Mouse (Mus musculus) heart, adult 2 months (tissue): ENCODE measurements around the gene Ssbp3. TPM values are rescaled to one million over a fixed set of nuclear protein-coding genes. Genes with fewer than 3 reads are reported as not detected.

Experiments used
- DNase-seq, 2 experiments: peaks; one replicate each; pipeline ENCODE4 v3.0.0; 2021
- H3K27ac ChIP-seq: fragments of 200-600 bp; 2 replicates; pipeline ENCODE4 v1.8.1; 2022
- H3K27me3 ChIP-seq: fragments of 200-500 bp; 2 replicates; pipeline ENCODE4 v1.6.1; 2012; ENCODE audit warnings: mild to moderate bottlenecking, low read length, inconsistent platforms, mixed read lengths; ENCODE audit not compliant: control insufficient read depth, insufficient read depth
- H3K36me3 ChIP-seq: fragments of 200-500 bp; 2 replicates; pipeline ENCODE4 v1.6.1; 2012; ENCODE audit warnings: low read length, inconsistent platforms; ENCODE audit not compliant: control insufficient read depth, insufficient read depth
- H3K4me1 ChIP-seq: fragments of 200-500 bp; 2 replicates; pipeline ENCODE4 v1.6.1; 2011; ENCODE audit warnings: low read length; ENCODE audit not compliant: control insufficient read depth, insufficient read depth
- H3K4me3 ChIP-seq: fragments of 200-600 bp; 2 replicates; pipeline ENCODE4 v1.8.1; 2022
- H3K79me2 ChIP-seq: fragments of 200-500 bp; replicated peaks from 2 replicates; pipeline ENCODE4 v1.6.1; 2012; ENCODE audit warnings: mild to moderate bottlenecking, inconsistent platforms, low read length, moderate library complexity, mixed read lengths; ENCODE audit not compliant: control insufficient read depth, insufficient read depth
- H3K9ac ChIP-seq: fragments of 200-500 bp; 2 replicates; pipeline ENCODE4 v1.6.1; 2012; ENCODE audit warnings: low read depth, mild to moderate bottlenecking, control low read depth, inconsistent platforms, low read length, mixed read lengths
- CTCF ChIP-seq: fragments of 200-600 bp; IDR thresholded peaks from 2 replicates; pipeline ENCODE4 v1.8.1; 2022; ENCODE audit warnings: antibody characterized with exemption, mild to moderate bottlenecking, moderate library complexity
- EP300 ChIP-seq: fragments of 200-500 bp; IDR thresholded peaks from 2 replicates; pipeline ENCODE4 v1.6.1; 2011; ENCODE audit warnings: low read depth, low read length, control low read depth; ENCODE audit not compliant: insufficient read depth
- POLR2A ChIP-seq: fragments of 200-500 bp; IDR thresholded peaks from 2 replicates; pipeline ENCODE4 v1.6.1; 2011; ENCODE audit warnings: mild to moderate bottlenecking, low read depth, low read length, control low read depth; ENCODE audit not compliant: insufficient read depth
- WGBS: fragments of 180-500 bp; shearing (Covaris S2); methylation state at CpG from one replicate; pipeline ENCODE4 v1.1.7; 2018; 5-methylcytosine and 5-hydroxymethylcytosine counted together
- intact Hi-C: fragments of 180-260 bp; cut with DNase I; formaldehyde crosslinking; loops from one replicate; pipeline ENCODE4 v1.15.1; 2025
- polyA plus RNA-seq: library from polyadenylated mRNA; depleted of rRNA; stranded (reverse); fragments of >200 nt; gene quantifications from 2 replicates; pipeline ENCODE4 v1.2.3, GENCODE M21; 2012
- total RNA-seq, 2 experiments: library from RNA; stranded (reverse); gene quantifications; 2 replicates each; pipeline ENCODE4 v1.2.3; 2021

The Ssbp3 gene
- total and polyA plus RNA-seq, 3 experiments = 26.1 to 39.0 (median 37.3) TPM

DNA sequence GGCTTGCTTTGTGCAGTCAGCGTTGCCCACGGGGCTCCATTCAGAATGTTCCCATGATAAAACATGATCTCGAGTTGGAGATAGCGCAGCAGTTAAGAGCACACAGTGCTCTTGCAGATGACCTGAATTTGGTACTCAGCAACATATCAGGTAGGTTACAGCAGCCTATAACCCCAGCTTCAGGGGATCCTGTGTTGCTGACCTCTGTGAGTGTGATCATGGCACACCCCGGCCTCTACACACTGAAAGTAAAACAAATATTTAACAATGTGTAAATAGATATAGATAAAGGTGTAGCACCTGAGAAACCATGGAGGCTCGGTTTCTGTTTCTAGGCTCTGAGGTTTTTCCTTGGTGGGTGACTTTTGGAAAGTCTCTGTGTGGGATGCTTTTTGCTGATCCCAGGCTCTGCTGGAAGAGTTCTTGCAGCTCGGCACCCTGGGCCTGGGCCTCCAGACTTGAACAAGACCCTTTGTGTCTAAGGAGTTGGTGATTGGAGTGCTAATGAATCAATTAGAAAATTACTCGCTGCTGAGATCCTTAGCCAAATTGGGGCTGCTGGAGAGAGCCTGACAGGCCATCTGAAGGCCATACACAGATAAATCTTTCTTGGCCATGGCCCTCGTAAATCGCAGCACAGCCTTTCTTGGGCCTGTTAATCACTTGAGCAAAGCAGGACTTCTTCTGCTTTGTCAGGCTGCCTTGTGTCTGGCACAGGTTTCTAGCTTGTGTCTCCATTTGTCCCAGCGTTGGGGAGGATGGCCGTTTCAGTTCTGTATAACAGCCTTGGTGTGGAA lies 49.2 kb downstream of the Ssbp3 start:
- WGBS = 80% methylated on average over 12 of the region's 12 CpGs
- Histone ChIP-seq H3K79me2 (no peaks in the 10 kb centered on the region; the same call in 1 of the 2 replicates), H3K36me3 (no peaks in the 10 kb centered on the region), H3K27ac (no peak overlapping the region), H3K4me1 (peaks cover 6% of the 10 kb centered on the region), H3K27me3 (no peaks in the 10 kb centered on the region), H3K4me3 (no peak overlapping the region), H3K9ac (no peak overlapping the region)
- DNase-seq = no peak
- intact Hi-C loops = no loop called here
- TF ChIP-seq EP300 (no peak), POLR2A (no peak), CTCF (no peak)

DNA sequence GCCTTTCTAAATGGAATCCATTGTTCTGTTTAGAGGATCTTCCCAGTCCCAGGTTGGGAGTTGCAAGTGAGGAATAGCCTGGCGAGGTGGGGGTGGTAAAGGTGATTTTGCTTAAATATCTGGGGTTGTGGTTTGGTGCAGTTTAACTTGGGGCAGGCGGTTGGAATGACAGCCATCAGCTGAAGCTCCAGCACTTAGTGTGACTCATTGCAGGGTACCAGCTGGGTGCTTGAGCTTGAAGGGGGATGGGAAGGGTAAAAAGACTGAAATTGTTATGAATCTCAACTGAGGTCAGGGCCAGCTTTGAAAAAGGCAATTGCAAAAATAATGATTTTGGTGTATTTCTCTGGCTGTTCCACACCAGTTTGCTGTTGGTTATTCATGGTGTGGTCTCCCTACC lies 50.0 kb downstream of the Ssbp3 start:
- no peak for DNase-seq
- peaks cover 2% of the 10 kb centered on the region; the same call in 1 of the 2 replicates for H3K79me2 ChIP-seq
- H3K4me1 ChIP-seq = peaks cover 6% of the 10 kb centered on the region
- H3K9ac ChIP-seq = no peak overlapping the region
- TF ChIP-seq POLR2A (no peak), EP300 (no peak), CTCF (no peak)
- H3K27ac ChIP-seq = no peak overlapping the region
- H3K36me3 ChIP-seq = no peaks in the 10 kb centered on the region
- intact Hi-C loops = no loop called here
- 91% methylated on average over 2 of the region's 2 CpGs for WGBS
- H3K27me3 ChIP-seq = no peaks in the 10 kb centered on the region
- no peak overlapping the region for H3K4me3 ChIP-seq

DNA sequence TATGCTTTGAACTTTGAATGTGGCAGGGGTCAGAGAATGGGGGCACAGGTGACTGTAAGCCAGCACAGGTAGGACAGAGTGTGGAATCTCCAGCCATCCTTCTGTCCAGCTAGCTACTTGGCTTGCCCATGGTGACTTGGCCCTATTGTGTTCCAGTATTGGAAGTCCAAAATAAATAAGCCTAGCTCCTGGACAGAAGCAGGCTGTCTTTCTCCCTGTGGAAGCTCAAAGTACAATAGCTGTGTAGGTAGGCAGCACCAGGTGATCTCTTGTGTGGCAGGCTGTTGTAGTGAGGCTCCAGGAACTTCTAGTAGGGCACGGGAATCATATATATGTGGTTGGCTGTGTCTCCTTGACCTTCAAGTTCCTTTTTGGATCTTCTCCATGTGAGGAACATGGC lies 50.8 kb downstream of the Ssbp3 start:
- Histone ChIP-seq H3K27ac (no peak overlapping the region), H3K4me3 (no peak overlapping the region), H3K79me2 (peaks cover 3% of the 10 kb centered on the region; the same call in 1 of the 2 replicates), H3K4me1 (peaks cover 6% of the 10 kb centered on the region), H3K36me3 (no peaks in the 10 kb centered on the region), H3K9ac (no peak overlapping the region), H3K27me3 (no peaks in the 10 kb centered on the region)
- 85% methylated on average over 1 of the region's 1 CpGs for WGBS
- intact Hi-C loops = no loop called here
- no peak for TF ChIP-seq CTCF
- no peak for TF ChIP-seq POLR2A
- no peak for TF ChIP-seq EP300
- DNase-seq = no peak

DNA sequence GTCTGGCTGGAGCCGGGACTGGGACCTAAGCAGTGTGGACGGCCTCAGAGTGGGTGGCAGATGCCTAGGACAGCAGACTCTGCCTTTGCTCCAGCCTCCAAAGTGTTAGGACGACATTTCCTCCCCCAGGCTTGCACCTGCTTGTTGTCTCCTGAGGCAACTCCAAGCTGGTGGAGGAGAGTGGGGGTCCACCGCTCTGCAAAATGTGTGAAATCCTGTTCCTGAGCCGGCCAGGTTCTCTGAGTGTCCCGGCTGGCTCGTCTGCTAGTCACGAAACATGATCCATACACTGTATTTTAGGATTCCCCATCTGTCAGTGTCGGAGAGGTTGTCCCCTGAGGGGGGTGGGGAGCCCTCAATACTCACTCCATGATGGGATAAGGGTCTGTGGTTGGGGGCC lies 53.9 kb downstream of the Ssbp3 start:
- Histone ChIP-seq H3K27me3 (no peaks in the 10 kb centered on the region), H3K4me1 (peaks cover 5% of the 10 kb centered on the region), H3K9ac (no peak overlapping the region), H3K27ac (no peak overlapping the region), H3K4me3 (no peak overlapping the region), H3K36me3 (no peaks in the 10 kb centered on the region), H3K79me2 (peaks cover 4% of the 10 kb centered on the region; the same call in 1 of the 2 replicates)
- no peak for DNase-seq
- intact Hi-C loops = no loop called here
- TF ChIP-seq POLR2A = no peak
- no peak for TF ChIP-seq CTCF
- 90% methylated on average over 9 of the region's 9 CpGs for WGBS

DNA sequence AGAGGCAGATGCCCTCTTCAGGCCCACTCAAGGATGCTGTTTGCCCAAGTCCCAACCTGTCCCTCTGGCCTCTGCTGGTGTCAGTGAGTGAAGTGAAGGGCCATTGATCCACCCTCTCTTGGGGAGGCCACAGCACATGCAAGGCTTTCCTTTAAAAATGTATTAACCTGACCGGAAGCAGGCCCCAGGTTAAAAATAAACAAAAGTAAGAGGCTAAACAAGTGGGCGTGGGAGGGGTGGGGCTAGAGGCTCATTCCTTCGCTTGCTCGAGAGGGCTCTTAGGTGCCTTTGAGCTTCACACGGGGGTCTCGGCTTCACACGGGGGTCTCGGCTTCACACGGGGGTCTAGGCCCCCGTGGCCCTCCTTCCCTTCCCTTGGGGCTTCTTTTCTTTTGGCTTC lies 54.5 kb downstream of the Ssbp3 start:
- Histone ChIP-seq H3K79me2 (peaks cover 4% of the 10 kb centered on the region; the same call in 1 of the 2 replicates), H3K9ac (no peak overlapping the region), H3K36me3 (no peaks in the 10 kb centered on the region), H3K27ac (no peak overlapping the region), H3K4me1 (peaks cover 5% of the 10 kb centered on the region), H3K4me3 (no peak overlapping the region), H3K27me3 (no peaks in the 10 kb centered on the region)
- intact Hi-C loops = no loop called here
- no peak for TF ChIP-seq CTCF
- no peak for TF ChIP-seq EP300
- no peak for TF ChIP-seq POLR2A
- WGBS = 82% methylated on average over 10 of the region's 10 CpGs
- DNase-seq = no peak

DNA sequence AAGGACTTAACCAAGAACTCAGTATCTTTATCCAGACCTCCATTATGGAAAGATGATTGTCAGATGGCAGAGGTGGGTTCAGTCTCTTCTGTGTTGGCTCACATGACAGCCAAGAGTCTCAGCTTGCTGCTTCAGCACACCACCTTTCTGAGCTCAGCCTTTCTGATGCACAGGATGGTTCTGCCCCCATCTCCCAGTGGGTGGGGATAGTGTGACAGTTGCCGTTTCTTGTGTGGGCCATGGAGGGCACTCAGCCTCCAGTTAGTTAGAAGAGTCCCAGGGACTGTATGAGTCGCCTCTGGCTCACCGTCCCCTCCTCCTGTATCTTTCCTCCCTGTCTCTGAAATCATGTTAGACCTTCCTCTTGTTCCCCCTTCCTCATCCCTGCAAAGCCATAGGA lies 55.9 kb downstream of the Ssbp3 start:
- H3K9ac ChIP-seq = no peak overlapping the region
- H3K4me3 ChIP-seq = no peak overlapping the region
- H3K4me1 ChIP-seq = peaks cover 5% of the 10 kb centered on the region
- no peaks in the 10 kb centered on the region for H3K27me3 ChIP-seq
- WGBS = 71% methylated on average over 3 of the region's 3 CpGs
- no peaks in the 10 kb centered on the region for H3K36me3 ChIP-seq
- H3K27ac ChIP-seq = no peak overlapping the region
- TF ChIP-seq CTCF (no peak), EP300 (no peak), POLR2A (no peak)
- intact Hi-C loops = no loop called here
- H3K79me2 ChIP-seq = peaks cover 4% of the 10 kb centered on the region
- no peak for DNase-seq
